Mouse (Mus musculus): ENCODE measurements around the gene Apoa4. TPM values are rescaled to one million over a fixed set of nuclear protein-coding genes. Genes with fewer than 3 reads are reported as not detected.

The Apoa4 gene
- 86.6 and 91.9 TPM in 2 replicates for polyA plus RNA-seq (2015; fragmentation: Nextera tagmentation; extraction: Ambion mirVana)

GRCm38 (mm10) chr9:46240526-46241153 lies at the start of gene Apoa4:
Gene Apoa4 (plus strand): TSS chr9:46240696.
- 56% methylated on average over 7 of the region's 7 CpGs for WGBS
- H3K4me3 ChIP-seq (replicated peaks), result no peak within 1 kb of the TSS
- ATAC-seq (ENCODE audit: insufficient read depth, low FRiP score, low read depth), result no peak

DNA sequence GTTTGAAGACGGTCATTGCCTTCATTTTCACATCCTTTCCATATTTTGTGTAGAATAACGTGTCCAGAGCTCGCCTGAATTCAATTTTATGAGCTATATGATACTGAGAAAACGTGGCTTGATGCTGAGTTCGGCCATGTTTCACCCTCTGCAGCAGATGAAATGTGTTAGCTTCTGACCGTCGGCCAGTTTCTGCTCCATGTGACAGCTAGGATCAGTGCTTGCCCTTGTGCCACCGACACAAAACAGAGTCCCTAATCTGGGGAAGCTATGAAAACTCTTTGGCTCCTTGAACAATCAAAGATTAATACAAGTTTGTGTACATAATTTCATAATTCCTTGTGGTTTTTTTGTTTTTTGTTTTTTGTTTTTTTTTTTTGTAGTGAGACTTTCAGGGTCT lies 49.3 kb upstream of the Apoa4 start:
- H3K27me3 ChIP-seq (replicated peaks), result no peaks in the 10 kb centered on the region
- H3K27ac ChIP-seq, result peak overlapping the region; percentile 40
- no peaks in the 10 kb centered on the region for H3K9me3 ChIP-seq
- no peak overlapping the region for H3K4me3 ChIP-seq (replicated peaks)
- H3K4me1 ChIP-seq, result no peaks in the 10 kb centered on the region
- H3K36me3 ChIP-seq, result peaks cover 8% of the 10 kb centered on the region
- 53% methylated on average over 8 of the region's 8 CpGs for WGBS
- no peak for ATAC-seq (ENCODE audit: insufficient read depth, low FRiP score, low read depth)
- H3K4me2 ChIP-seq, result no peak overlapping the region
- H3K9ac ChIP-seq, result no peak overlapping the region

More at GRCm38 (mm10) chr9:46240526-46241153, at the start of gene Apoa4:
- Histone ChIP-seq H3K27ac (no peak within 1 kb of the TSS), H3K4me2 (no peak within 1 kb of the TSS), H3K9me3 (no peaks in the 10 kb centered on the region), H3K9ac (no peak within 1 kb of the TSS), H3K27me3 (replicated peaks) (no peaks in the 10 kb centered on the region), H3K36me3 (no peaks in the 10 kb centered on the region), H3K4me1 (peaks cover 9% of the 10 kb centered on the region; the same call in 1 of the 2 replicates)

DNA sequence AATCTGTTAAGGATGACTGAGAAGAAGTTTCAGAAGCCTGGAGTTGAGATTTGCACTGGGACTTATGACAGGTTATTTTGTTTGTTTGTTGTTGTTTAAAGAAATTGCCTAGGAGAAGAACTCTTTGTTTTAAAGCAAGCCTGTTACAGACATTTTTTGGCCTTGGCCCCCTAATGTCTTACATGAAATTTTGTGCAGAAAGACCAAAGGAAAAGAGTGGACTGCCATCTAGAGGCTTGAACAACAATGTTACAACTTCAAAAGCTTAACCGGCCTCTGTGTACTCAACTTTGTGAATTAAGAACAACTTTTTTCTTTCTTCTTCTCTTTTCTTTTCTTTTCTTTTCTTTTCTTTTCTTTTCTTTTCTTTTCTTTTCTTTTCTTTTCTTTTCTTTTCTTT lies 48.9 kb upstream of the Apoa4 start:
- no peak for ATAC-seq (ENCODE audit: insufficient read depth, low FRiP score, low read depth)
- no peak overlapping the region for H3K27ac ChIP-seq
- H3K4me1 ChIP-seq, result no peaks in the 10 kb centered on the region
- no peaks in the 10 kb centered on the region for H3K27me3 ChIP-seq (replicated peaks)
- H3K36me3 ChIP-seq, result peaks cover 12% of the 10 kb centered on the region
- H3K9ac ChIP-seq, result no peak overlapping the region
- no peak overlapping the region for H3K4me3 ChIP-seq (replicated peaks)
- 30% methylated on average over 1 of the region's 1 CpGs for WGBS
- no peak overlapping the region for H3K4me2 ChIP-seq
- H3K9me3 ChIP-seq, result no peaks in the 10 kb centered on the region

- H3K9ac ChIP-seq, result no peak overlapping the region
- no peaks in the 10 kb centered on the region for H3K4me1 ChIP-seq
- H3K27ac ChIP-seq, result no peak overlapping the region
- peaks cover 14% of the 10 kb centered on the region for H3K36me3 ChIP-seq
- ATAC-seq (ENCODE audit: insufficient read depth, low FRiP score, low read depth), result no peak
- no peaks in the 10 kb centered on the region for H3K27me3 ChIP-seq (replicated peaks)
- H3K4me2 ChIP-seq, result no peak overlapping the region
- 84% methylated on average over 6 of the region's 6 CpGs for WGBS
- H3K9me3 ChIP-seq, result no peaks in the 10 kb centered on the region
- no peak overlapping the region for H3K4me3 ChIP-seq (replicated peaks)
Observed at GRCm38 (mm10) chr9:46192642-46193041, 47.9 kb upstream of the Apoa4 start.

DNA sequence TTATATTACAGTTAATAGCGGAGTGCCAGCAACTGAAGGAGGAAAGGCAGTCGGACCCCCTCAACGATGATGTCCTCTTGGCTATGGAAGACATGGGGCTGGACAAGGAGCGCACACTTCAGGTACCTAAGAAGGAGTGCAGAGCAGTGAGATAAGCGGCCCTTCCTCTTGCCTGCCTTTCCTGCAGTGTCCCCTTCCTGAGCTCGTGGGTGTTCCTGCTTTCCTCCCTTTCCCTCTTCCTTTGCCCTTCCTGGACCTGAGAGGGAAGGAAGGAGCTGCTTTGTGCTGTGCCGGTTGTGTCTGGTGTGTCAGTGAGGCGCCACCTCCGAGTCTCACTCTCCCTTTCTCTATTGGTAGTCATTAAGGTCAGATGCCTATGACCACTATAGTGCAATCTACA lies 45.7 kb upstream of the Apoa4 start:
- Histone ChIP-seq H3K4me1 (no peaks in the 10 kb centered on the region), H3K36me3 (peaks cover 32% of the 10 kb centered on the region), H3K4me3 (replicated peaks) (no peak overlapping the region), H3K4me2 (no peak overlapping the region), H3K27ac (no peak overlapping the region), H3K27me3 (replicated peaks) (no peaks in the 10 kb centered on the region), H3K9ac (no peak overlapping the region), H3K9me3 (no peaks in the 10 kb centered on the region)
- 81% methylated on average over 9 of the region's 9 CpGs for WGBS
- no peak for ATAC-seq (ENCODE audit: insufficient read depth, low FRiP score, low read depth)

- Histone ChIP-seq H3K36me3 (peaks cover 40% of the 10 kb centered on the region), H3K4me3 (replicated peaks) (no peak overlapping the region), H3K4me1 (no peaks in the 10 kb centered on the region), H3K9ac (no peak overlapping the region), H3K27me3 (replicated peaks) (no peaks in the 10 kb centered on the region), H3K9me3 (no peaks in the 10 kb centered on the region), H3K27ac (no peak overlapping the region), H3K4me2 (no peak overlapping the region)
- WGBS, result 67% methylated on average over 12 of the region's 12 CpGs
- ATAC-seq (ENCODE audit: insufficient read depth, low FRiP score, low read depth), result no peak
Observed at GRCm38 (mm10) chr9:46196699-46197169, 43.8 kb upstream of the Apoa4 start.

DNA sequence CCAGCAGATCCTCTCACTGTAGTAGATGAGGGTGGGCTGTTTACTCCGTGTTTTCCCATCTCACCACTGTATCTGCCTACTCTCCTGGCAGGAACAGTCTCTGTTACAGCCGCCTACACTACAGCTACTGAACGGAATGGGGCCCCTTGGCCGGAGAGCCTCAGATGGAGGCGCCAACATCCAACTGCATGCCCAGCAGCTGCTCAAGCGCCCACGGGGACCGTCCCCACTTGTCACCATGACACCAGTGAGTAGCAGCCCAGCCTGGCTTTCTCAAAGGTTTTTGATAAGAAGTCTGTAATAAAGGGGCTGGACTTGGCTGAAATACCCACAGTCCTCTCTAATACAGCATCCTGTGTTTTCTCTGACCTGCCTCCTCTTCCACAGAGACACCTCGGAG lies 42.0 kb upstream of the Apoa4 start:
- Histone ChIP-seq H3K27me3 (replicated peaks) (no peaks in the 10 kb centered on the region), H3K36me3 (peaks cover 45% of the 10 kb centered on the region), H3K27ac (no peak overlapping the region), H3K9ac (no peak overlapping the region), H3K4me2 (no peak overlapping the region), H3K4me1 (no peaks in the 10 kb centered on the region), H3K4me3 (replicated peaks) (no peak overlapping the region), H3K9me3 (no peaks in the 10 kb centered on the region)
- ATAC-seq (ENCODE audit: insufficient read depth, low FRiP score, low read depth), result no peak
- WGBS, result 83% methylated on average over 9 of the region's 9 CpGs

DNA sequence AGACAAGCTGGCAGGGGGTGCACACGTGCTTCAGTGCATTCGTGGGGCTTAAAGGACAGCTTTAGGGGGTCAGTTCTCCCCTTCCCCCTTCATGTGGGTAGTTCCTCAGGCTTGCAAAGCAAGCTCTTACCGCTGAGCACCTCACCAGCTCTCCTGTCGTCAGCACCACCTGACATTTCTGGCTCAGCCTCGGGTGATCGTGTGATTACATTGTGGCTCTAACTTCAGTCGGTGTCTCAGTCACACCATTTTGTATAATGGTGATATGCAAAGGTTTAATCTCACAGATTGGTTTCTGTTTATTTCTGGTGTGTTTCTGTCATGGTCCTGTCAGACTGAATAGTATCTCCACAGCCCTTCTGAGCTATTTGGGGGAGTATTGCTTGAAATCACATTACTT lies 41.6 kb upstream of the Apoa4 start:
- WGBS, result 81% methylated on average over 7 of the region's 7 CpGs
- ATAC-seq (ENCODE audit: insufficient read depth, low FRiP score, low read depth), result no peak
- Histone ChIP-seq H3K27ac (no peak overlapping the region), H3K36me3 (peaks cover 45% of the 10 kb centered on the region), H3K4me1 (no peaks in the 10 kb centered on the region), H3K4me3 (replicated peaks) (no peak overlapping the region), H3K9me3 (no peaks in the 10 kb centered on the region), H3K9ac (no peak overlapping the region), H3K27me3 (replicated peaks) (no peaks in the 10 kb centered on the region), H3K4me2 (no peak overlapping the region)

DNA sequence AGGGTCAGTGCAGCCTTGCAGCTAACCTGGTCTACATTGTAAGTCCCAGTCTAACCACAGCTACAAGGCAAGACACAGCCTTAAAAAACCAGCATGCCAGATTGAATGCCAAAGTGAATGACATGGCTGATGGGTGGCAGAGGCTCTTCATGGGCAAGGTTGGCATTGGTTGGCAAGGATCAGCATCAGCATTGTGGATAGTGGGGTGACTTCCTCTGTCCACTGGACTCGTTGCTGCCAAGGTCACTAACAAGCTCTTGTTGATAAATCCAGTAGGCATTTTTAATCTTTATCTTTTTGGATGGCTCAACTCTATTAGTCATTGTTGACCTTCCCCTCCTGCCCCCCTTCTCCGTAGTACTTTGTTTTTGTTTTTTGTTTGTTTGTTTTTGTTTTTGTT lies 40.9 kb upstream of the Apoa4 start:
- no peaks in the 10 kb centered on the region for H3K4me1 ChIP-seq
- WGBS, result 75% methylated on average over 2 of the region's 2 CpGs
- no peak overlapping the region for H3K9ac ChIP-seq
- no peak for ATAC-seq (ENCODE audit: insufficient read depth, low FRiP score, low read depth)
- H3K4me3 ChIP-seq (replicated peaks), result no peak overlapping the region
- H3K27ac ChIP-seq, result no peak overlapping the region
- H3K36me3 ChIP-seq, result peaks cover 50% of the 10 kb centered on the region
- no peak overlapping the region for H3K4me2 ChIP-seq
- H3K9me3 ChIP-seq, result no peaks in the 10 kb centered on the region
- no peaks in the 10 kb centered on the region for H3K27me3 ChIP-seq (replicated peaks)

DNA sequence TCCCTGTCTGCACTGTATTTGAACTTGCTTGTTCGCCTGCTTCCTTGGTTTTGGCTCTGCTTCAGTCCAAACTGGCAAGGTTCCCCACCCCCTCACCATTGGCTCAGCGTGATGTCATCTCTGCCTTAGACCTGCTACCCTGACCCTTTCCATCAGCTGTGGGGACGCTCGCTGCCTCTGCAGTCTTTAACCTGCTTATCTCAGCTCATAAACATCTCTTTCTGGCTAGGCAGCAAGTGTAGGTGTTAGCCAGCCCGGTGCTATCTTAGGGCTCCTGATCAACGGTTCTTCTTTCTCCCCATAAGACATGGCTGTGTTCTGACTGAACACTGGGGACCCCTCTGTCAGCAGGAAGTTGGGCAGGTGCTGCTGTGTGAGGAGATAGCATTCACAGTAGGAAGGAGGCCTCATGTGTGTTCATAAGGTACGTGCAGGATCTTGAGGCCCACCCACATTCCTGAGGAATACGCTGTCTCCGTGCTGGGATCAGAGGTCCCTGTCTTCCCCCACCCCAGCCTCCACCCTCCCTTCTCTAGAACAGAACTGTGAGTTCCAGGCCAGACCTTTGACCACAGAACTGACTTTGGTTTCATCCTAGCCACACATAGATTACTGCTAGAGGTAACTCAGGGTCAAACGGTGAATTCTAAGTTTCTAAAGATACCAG lies 33.5 kb upstream of the Apoa4 start:
- WGBS, result 48% methylated on average over 10 of the region's 10 CpGs

DNA sequence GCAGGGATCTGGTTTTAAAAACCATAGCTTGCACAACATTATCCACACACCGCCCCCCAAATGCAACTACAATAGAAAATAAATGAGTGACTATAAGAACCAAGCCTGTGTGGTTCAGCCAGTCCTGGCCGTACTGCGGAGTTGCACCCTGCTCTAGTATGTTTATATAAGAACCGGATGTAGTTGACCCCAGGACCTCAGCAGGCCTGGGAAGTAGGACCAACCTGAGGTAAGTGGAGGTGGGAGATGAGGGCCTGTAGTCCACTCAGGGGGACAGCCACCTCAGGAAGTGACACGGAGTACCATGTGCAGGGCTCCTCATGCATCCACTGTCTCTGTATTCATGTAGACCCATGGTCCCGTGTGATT lies 33.0 kb upstream of the Apoa4 start:
- no peaks in the 10 kb centered on the region for H3K27me3 ChIP-seq (replicated peaks)
- H3K27ac ChIP-seq, result no peak overlapping the region
- H3K4me2 ChIP-seq, result no peak overlapping the region
- H3K4me1 ChIP-seq, result peaks cover 5% of the 10 kb centered on the region; the same call in 1 of the 2 replicates
- H3K4me3 ChIP-seq (replicated peaks), result no peak overlapping the region
- ATAC-seq (ENCODE audit: insufficient read depth, low FRiP score, low read depth), result 0 out of 2 replicates have a peak, but pooled peaks have one; percentile 5
- no peak overlapping the region for H3K9ac ChIP-seq
- no peaks in the 10 kb centered on the region for H3K9me3 ChIP-seq
- WGBS, result 52% methylated on average over 6 of the region's 6 CpGs
- H3K36me3 ChIP-seq, result peaks cover 36% of the 10 kb centered on the region; the same call in 1 of the 2 replicates

More for the DNA sequence above, 33.5 kb upstream of the Apoa4 start:
- Histone ChIP-seq H3K9ac (no peak overlapping the region), H3K27me3 (replicated peaks) (no peaks in the 10 kb centered on the region), H3K4me2 (no peak overlapping the region), H3K36me3 (peaks cover 34% of the 10 kb centered on the region), H3K4me3 (replicated peaks) (no peak overlapping the region), H3K9me3 (no peaks in the 10 kb centered on the region), H3K27ac (0 out of 2 replicates have a peak overlapping the region, but pooled peaks have one; percentile 13), H3K4me1 (peaks cover 5% of the 10 kb centered on the region; the same call in 1 of the 2 replicates)
- peak; percentile 78 for ATAC-seq (ENCODE audit: insufficient read depth, low FRiP score, low read depth)

GRCm38 (mm10) chr9:46208401-46208974 lies 32.0 kb upstream of the Apoa4 start:
- no peak overlapping the region for H3K4me3 ChIP-seq (replicated peaks)
- 87% methylated on average over 13 of the region's 13 CpGs for WGBS
- no peak overlapping the region for H3K4me2 ChIP-seq
- no peak overlapping the region for H3K9ac ChIP-seq
- no peak for ATAC-seq (ENCODE audit: insufficient read depth, low FRiP score, low read depth)
- no peaks in the 10 kb centered on the region for H3K27me3 ChIP-seq (replicated peaks)
- no peaks in the 10 kb centered on the region for H3K9me3 ChIP-seq
- H3K4me1 ChIP-seq, result peaks cover 5% of the 10 kb centered on the region; the same call in 1 of the 2 replicates
- H3K36me3 ChIP-seq, result peaks cover 38% of the 10 kb centered on the region; the same call in 1 of the 2 replicates
- no peak overlapping the region for H3K27ac ChIP-seq
